Mouse (Mus musculus) liver, embryonic 14.5 days (tissue): ENCODE results near the gene Tnfsf14. TPM values are rescaled to one million over a fixed set of nuclear protein-coding genes. Genes with fewer than 3 reads are reported as not detected.

Experiments used
- ATAC-seq: fragments of 200-750 bp; cut with Nextera tagmentation; 2 replicates; pipeline ENCODE4 v1.8.0; 2017; ENCODE audit warnings: moderate number of reproducible peaks, mild to moderate bottlenecking, moderate library complexity; ENCODE audit not compliant: insufficient read depth
- DNase-seq, 3 experiments: peaks; one replicate each; pipeline ENCODE4 v3.0.0-alpha.2; 2012 to 2013; ENCODE audit warnings: low read depth in 3 of 3, low spot score in 3 of 3
- H3K27ac ChIP-seq: fragments of 300-500 bp; sonication (generic); 2 replicates; pipeline ENCODE4 v1.5.1; 2014; ENCODE audit warnings: moderate library complexity, mild to moderate bottlenecking, control low read depth, inconsistent platforms
- H3K27me3 ChIP-seq: fragments of 300-500 bp; sonication (generic); 2 replicates; pipeline ENCODE4 v1.6.1; 2014; ENCODE audit warnings: mild to moderate bottlenecking, low read length, moderate library complexity; ENCODE audit not compliant: control insufficient read depth, insufficient read depth
- H3K36me3 ChIP-seq: fragments of 300-500 bp; sonication (generic); replicated peaks from 2 replicates; pipeline ENCODE4 v1.6.1; 2014; ENCODE audit warnings: low read depth; ENCODE audit not compliant: control insufficient read depth, insufficient read depth
- H3K4me1 ChIP-seq, 2 experiments: fragments of 200-500 bp in 1 of 2; fragments of 300-500 bp in 1 of 2; sonication (generic) in 1 of 2; replicated peaks; 2 replicates each; pipeline ENCODE4 v1.6.1; 2012 to 2014; ENCODE audit warnings: antibody characterized with exemption in 1 of 2, inconsistent platforms in 1 of 2, low read length in 1 of 2; ENCODE audit not compliant: control insufficient read depth in 2 of 2, insufficient read depth in 2 of 2
- H3K4me2 ChIP-seq: fragments of 300-500 bp; sonication (generic); 2 replicates; pipeline ENCODE4 v1.6.1; 2014; ENCODE audit warnings: low read depth, mild to moderate bottlenecking, control low read depth, moderate library complexity
- H3K4me3 ChIP-seq, 2 experiments: fragments of 200-500 bp in 1 of 2; fragments of 300-500 bp in 1 of 2; sonication (generic) in 1 of 2; 2 replicates each; pipeline ENCODE4 v1.5.1; 2012 to 2014; ENCODE audit warnings: low read depth in 2 of 2, low read length in 2 of 2, mild to moderate bottlenecking in 2 of 2, control low read depth in 1 of 2, inconsistent platforms in 1 of 2, moderate library complexity in 1 of 2; ENCODE audit not compliant: insufficient read depth in 1 of 2
- H3K9ac ChIP-seq: fragments of 300-500 bp; sonication (generic); replicated peaks from 2 replicates; pipeline ENCODE4 v1.6.1; 2014; ENCODE audit warnings: mild to moderate bottlenecking, control low read depth, moderate library complexity
- H3K9me3 ChIP-seq: fragments of 300-500 bp; sonication (generic); 2 replicates; pipeline ENCODE4 v1.6.1; 2016; ENCODE audit warnings: low read length, mixed read lengths; ENCODE audit not compliant: control insufficient read depth
- CTCF ChIP-seq: IDR thresholded peaks from 2 replicates; pipeline ENCODE4 v1.5.1; 2016; ENCODE audit warnings: antibody characterized with exemption, low read depth, control low read depth
- EP300 ChIP-seq: IDR thresholded peaks from 2 replicates; pipeline ENCODE4 v1.6.1; 2016; ENCODE audit warnings: antibody characterized with exemption, low read depth
- whole genome bisulfite sequencing: fragments of 180-500 bp; shearing (Covaris S2); extraction: QIAGEN DNeasy Blood & Tissue Kit; methylation state at CpG from one replicate; pipeline ENCODE4 v1.1.7; 2014; ENCODE audit not compliant: insufficient replicate concordance; 5-methylcytosine and 5-hydroxymethylcytosine counted together
- microRNA-seq: library from miRNA; unstranded; fragments of <30 nt; microRNA quantifications from one replicate; pipeline ENCODE4, GENCODE M21; 2016
- polyA plus RNA-seq, 2 experiments: library from polyadenylated mRNA; depleted of rRNA in 1 of 2; stranded (reverse) in 1 of 2; unstranded in 1 of 2; fragments of >200 nt; fragmentation: Nextera tagmentation in 1 of 2; extraction: Ambion mirVana in 1 of 2; gene quantifications; 2 replicates each; pipeline versions ENCODE4 v1.2.1 to v1.2.3; 2012 to 2014

Gene Tnfsf14
- polyA plus RNA-seq, 2 experiments: 0.51 to 1.9 TPM

- no peak within 1 kb of the TSS for H3K4me2 ChIP-seq
- ATAC-seq (no peak), DNase-seq (no peak)
- no peaks in the 10 kb centered on the region for H3K4me1 ChIP-seq
- no peak within 1 kb of the TSS for H3K9ac ChIP-seq
- 7% methylated on average over 39 of the region's 39 CpGs for WGBS
- no peak within 1 kb of the TSS for H3K4me3 ChIP-seq
- TF ChIP-seq CTCF (no peak), EP300 (no peak)
- H3K27me3 ChIP-seq: peaks cover 34% of the 10 kb centered on the region
- H3K9me3 ChIP-seq: no peaks in the 10 kb centered on the region
- H3K27ac ChIP-seq: no peak within 1 kb of the TSS
- no peaks in the 10 kb centered on the region for H3K36me3 ChIP-seq
Observed at GRCm38 (mm10) chr17:57148994-57149803, 44.8 kb downstream of the Tnfsf14 start, which contains the start of gene Cd70. TSS of gene Cd70 (minus strand) at chr17:57149777.

GRCm38 (mm10) chr17:57148343-57148742 lies 45.6 kb downstream of the Tnfsf14 start:
- 38% methylated on average over 4 of the region's 4 CpGs for whole genome bisulfite sequencing
- no peak for TF ChIP-seq EP300
- TF ChIP-seq CTCF: no peak
- Histone ChIP-seq H3K36me3 (no peaks in the 10 kb centered on the region), H3K9ac (no peak overlapping the region), H3K9me3 (no peaks in the 10 kb centered on the region), H3K4me1 (no peaks in the 10 kb centered on the region), H3K4me2 (no peak overlapping the region), H3K4me3 (no peak overlapping the region), H3K27ac (no peak overlapping the region), H3K27me3 (peaks cover 34% of the 10 kb centered on the region)
- no peak for ATAC-seq
- DNase-seq: no peak

- no peak overlapping the region for H3K9ac ChIP-seq
- DNase-seq (no peak), ATAC-seq (no peak)
- no peak overlapping the region for H3K4me2 ChIP-seq
- H3K4me3 ChIP-seq: no peak overlapping the region
- peaks cover 27% of the 10 kb centered on the region for H3K27me3 ChIP-seq
- H3K27ac ChIP-seq: no peak overlapping the region
- peaks cover 0 to under 1% of the 10 kb centered on the region in 2 experiments; a peak in 2 of 4 replicates for H3K4me1 ChIP-seq
- no peak for TF ChIP-seq EP300
- TF ChIP-seq CTCF: no peak
- H3K9me3 ChIP-seq: no peaks in the 10 kb centered on the region
- WGBS: 62% methylated on average over 1 of the region's 1 CpGs
- no peaks in the 10 kb centered on the region for H3K36me3 ChIP-seq
Observed at GRCm38 (mm10) chr17:57145115-57145514, 48.9 kb downstream of the Tnfsf14 start.

GRCm38 (mm10) chr17:57143704-57144103 lies 50.3 kb downstream of the Tnfsf14 start:
- WGBS: 59% methylated on average over 3 of the region's 3 CpGs
- ATAC-seq (no peak), DNase-seq (no peak)
- H3K4me3 ChIP-seq: no peak overlapping the region
- no peaks in the 10 kb centered on the region for H3K36me3 ChIP-seq
- H3K4me2 ChIP-seq: no peak overlapping the region
- H3K27me3 ChIP-seq: peaks cover 13% of the 10 kb centered on the region
- H3K4me1 ChIP-seq: peaks cover 2 to 9% of the 10 kb centered on the region in 2 experiments; a peak in 2 of 4 replicates
- H3K27ac ChIP-seq: no peak overlapping the region
- no peak overlapping the region for H3K9ac ChIP-seq
- no peaks in the 10 kb centered on the region for H3K9me3 ChIP-seq
- TF ChIP-seq EP300: no peak
- TF ChIP-seq CTCF: no peak

- Histone ChIP-seq H3K36me3 (no peaks in the 10 kb centered on the region), H3K9ac (no peak overlapping the region), H3K27ac (no peak overlapping the region), H3K27me3 (no peaks in the 10 kb centered on the region; the same call in 1 of the 2 replicates), H3K9me3 (no peaks in the 10 kb centered on the region), H3K4me2 (no peak overlapping the region), H3K4me1 (peaks cover 2 to 11% of the 10 kb centered on the region in 2 experiments; a peak in 2 of 4 replicates), H3K4me3 (no peak overlapping the region)
- TF ChIP-seq EP300 (peak; percentile 60), CTCF (no peak)
- no peak for DNase-seq
- peak; percentile 58; the same call in 1 of the 2 replicates for ATAC-seq
- WGBS: 19% methylated on average over 3 of the region's 3 CpGs
Observed at GRCm38 (mm10) chr17:57139708-57140107, 54.3 kb downstream of the Tnfsf14 start.

Small RNAs within 50 kb of the gene (microRNA-seq; reads per million reads assigned to microRNA genes)
- not detected for gene Mir6978

Other genes with a start within 250 kb of the Tnfsf14 start
- not detected in 2 replicates for gene Acer1, start 212.1 kb downstream of the Tnfsf14 start, polyA plus RNA-seq (2012; rRNA removed)
- gene Acer1, start 212.1 kb downstream of the Tnfsf14 start, polyA plus RNA-seq (2014; fragmentation: Nextera tagmentation; extraction: Ambion mirVana): not detected in 2 replicates
- 63.9 and 71.2 TPM in 2 replicates for gene Clpp, start 203.9 kb downstream of the Tnfsf14 start, polyA plus RNA-seq (2012; rRNA removed)
- gene Clpp, start 203.9 kb downstream of the Tnfsf14 start, polyA plus RNA-seq (2014; fragmentation: Nextera tagmentation; extraction: Ambion mirVana): 79.3 and 81.0 TPM in 2 replicates
- gene Alkbh7, start 196.8 kb downstream of the Tnfsf14 start, polyA plus RNA-seq (2012; rRNA removed): 12.0 and 12.1 TPM in 2 replicates
- gene Alkbh7, start 196.8 kb downstream of the Tnfsf14 start, polyA plus RNA-seq (2014; fragmentation: Nextera tagmentation; extraction: Ambion mirVana): 15.4 and 19.4 TPM in 2 replicates
- gene Pspn, start 194.2 kb downstream of the Tnfsf14 start, polyA plus RNA-seq (2012; rRNA removed): not detected in 2 replicates
- gene Pspn, start 194.2 kb downstream of the Tnfsf14 start, polyA plus RNA-seq (2014; fragmentation: Nextera tagmentation; extraction: Ambion mirVana): not detected in 2 replicates
- 31.6 and 56.5 TPM in 2 replicates for gene Gtf2f1, start 182.9 kb downstream of the Tnfsf14 start, polyA plus RNA-seq (2012; rRNA removed)
- gene Gtf2f1, start 182.9 kb downstream of the Tnfsf14 start, polyA plus RNA-seq (2014; fragmentation: Nextera tagmentation; extraction: Ambion mirVana): 47.3 and 51.3 TPM in 2 replicates
- not detected in 2 replicates for gene Gm17949, start 182.7 kb downstream of the Tnfsf14 start, polyA plus RNA-seq (2012; rRNA removed)
- gene Gm17949, start 182.7 kb downstream of the Tnfsf14 start, polyA plus RNA-seq (2014; fragmentation: Nextera tagmentation; extraction: Ambion mirVana): 0.15 TPM in 1 of 2 replicates, not detected in the other
- 33.6 and 35.6 TPM in 2 replicates for gene Khsrp, start 162.7 kb downstream of the Tnfsf14 start, polyA plus RNA-seq (2012; rRNA removed)
- 24.1 and 28.1 TPM in 2 replicates for gene Khsrp, start 162.7 kb downstream of the Tnfsf14 start, polyA plus RNA-seq (2014; fragmentation: Nextera tagmentation; extraction: Ambion mirVana)
- not detected in 2 replicates for gene Slc25a41, start 152.5 kb downstream of the Tnfsf14 start, polyA plus RNA-seq (2012; rRNA removed)
- gene Slc25a41, start 152.5 kb downstream of the Tnfsf14 start, polyA plus RNA-seq (2014; fragmentation: Nextera tagmentation; extraction: Ambion mirVana): not detected in 2 replicates
- 4.4 and 5.5 TPM in 2 replicates for gene Crb3, start 135.1 kb downstream of the Tnfsf14 start, polyA plus RNA-seq (2012; rRNA removed)
- gene Crb3, start 135.1 kb downstream of the Tnfsf14 start, polyA plus RNA-seq (2014; fragmentation: Nextera tagmentation; extraction: Ambion mirVana): 6.1 and 6.5 TPM in 2 replicates
- 8.8 and 11.1 TPM in 2 replicates for gene Slc25a23, start 134.3 kb downstream of the Tnfsf14 start, polyA plus RNA-seq (2012; rRNA removed)
- gene Slc25a23, start 134.3 kb downstream of the Tnfsf14 start, polyA plus RNA-seq (2014; fragmentation: Nextera tagmentation; extraction: Ambion mirVana): 4.7 and 5.1 TPM in 2 replicates
- gene Dennd1c, start 115.7 kb downstream of the Tnfsf14 start, polyA plus RNA-seq (2012; rRNA removed): 1.5 and 2.8 TPM in 2 replicates
- 0.78 and 0.89 TPM in 2 replicates for gene Dennd1c, start 115.7 kb downstream of the Tnfsf14 start, polyA plus RNA-seq (2014; fragmentation: Nextera tagmentation; extraction: Ambion mirVana)
- 0.22 and 0.34 TPM in 2 replicates for gene Tubb4a, start 106.4 kb downstream of the Tnfsf14 start, polyA plus RNA-seq (2012; rRNA removed)
- 0.14 and 0.28 TPM in 2 replicates for gene Tubb4a, start 106.4 kb downstream of the Tnfsf14 start, polyA plus RNA-seq (2014; fragmentation: Nextera tagmentation; extraction: Ambion mirVana)
- 0.46 and 0.50 TPM in 2 replicates for gene Tnfsf9, start 88.9 kb downstream of the Tnfsf14 start, polyA plus RNA-seq (2012; rRNA removed)
- gene Tnfsf9, start 88.9 kb downstream of the Tnfsf14 start, polyA plus RNA-seq (2014; fragmentation: Nextera tagmentation; extraction: Ambion mirVana): 0.22 and 0.49 TPM in 2 replicates
- gene Cd70, start 44.4 kb downstream of the Tnfsf14 start, polyA plus RNA-seq (2012; rRNA removed): not detected in 2 replicates
- not detected in 2 replicates for gene Cd70, start 44.4 kb downstream of the Tnfsf14 start, polyA plus RNA-seq (2014; fragmentation: Nextera tagmentation; extraction: Ambion mirVana)
- 207 and 240 TPM in 2 replicates for gene C3, start 34.0 kb upstream of the Tnfsf14 start, polyA plus RNA-seq (2012; rRNA removed)
- gene C3, start 34.0 kb upstream of the Tnfsf14 start, polyA plus RNA-seq (2014; fragmentation: Nextera tagmentation; extraction: Ambion mirVana): 200 and 205 TPM in 2 replicates
- gene Gpr108, start 54.3 kb upstream of the Tnfsf14 start, polyA plus RNA-seq (2012; rRNA removed): 7.6 and 8.5 TPM in 2 replicates
- 12.0 and 12.8 TPM in 2 replicates for gene Gpr108, start 54.3 kb upstream of the Tnfsf14 start, polyA plus RNA-seq (2014; fragmentation: Nextera tagmentation; extraction: Ambion mirVana)
- 4.4 and 6.6 TPM in 2 replicates for gene Trip10, start 55.3 kb upstream of the Tnfsf14 start, polyA plus RNA-seq (2012; rRNA removed)
- gene Trip10, start 55.3 kb upstream of the Tnfsf14 start, polyA plus RNA-seq (2014; fragmentation: Nextera tagmentation; extraction: Ambion mirVana): 5.5 and 6.0 TPM in 2 replicates
- gene Vav1, start 84.9 kb upstream of the Tnfsf14 start, polyA plus RNA-seq (2012; rRNA removed): 4.6 and 6.9 TPM in 2 replicates
- gene Vav1, start 84.9 kb upstream of the Tnfsf14 start, polyA plus RNA-seq (2014; fragmentation: Nextera tagmentation; extraction: Ambion mirVana): 10.7 and 11.0 TPM in 2 replicates
- gene Adgre1, start 164.5 kb upstream of the Tnfsf14 start, polyA plus RNA-seq (2012; rRNA removed): 9.9 and 10.9 TPM in 2 replicates
- gene Adgre1, start 164.5 kb upstream of the Tnfsf14 start, polyA plus RNA-seq (2014; fragmentation: Nextera tagmentation; extraction: Ambion mirVana): 20.4 and 22.4 TPM in 2 replicates